ENCODE assay signal across 9 mouse cellular contexts in genomic region chr2:150803035-150803434, GRCm38 (mm10). TPM values are rescaled to one million over a fixed set of nuclear protein-coding genes. Genes with fewer than 3 reads are reported as not detected.
DNase-seq lines count a peak whose midpoint lies in the region; ATAC-seq and TF ChIP-seq lines count a peak whose summit lies in the region.
"Had no signal": no experiment of that assay in that cellular context is flagged by ENCODE, and none has a peak within 500 bp of the region (broad histone marks: within the 10 kb centered on the region; RNA-seq: fewer than 3 reads in every experiment).

No protein-coding gene starts in this region.

- TF ChIP-seq POLR2A in lung, adult 2 months (IDR thresholded peaks at IDR 0.05; ENCODE audit: borderline replicate concordance, extremely low read depth, low read depth, low read length), result no peak

- intact Hi-C loops in gastrocnemius, adult 2 months (cut with DNase I), result loop anchor here (2.0 kb wide), 1 partner anchor 198 kb away; no protein-coding TSS in a partner anchor
- intact Hi-C loops in gastrocnemius, postnatal 14 days (cut with DNase I; ENCODE audit: low total_unique reads), result no loop called here

- no peaks in the 10 kb centered on the region for H3K9me3 ChIP-seq in intestine, embryonic 16.5 days (ENCODE audit: control insufficient read depth, low read length)
- H3K9me3 ChIP-seq: neural tube, embryonic 13.5 days had no signal

- H3K4me2 ChIP-seq in intestine, embryonic 16.5 days (ENCODE audit: low read depth, low read length), result no peak overlapping the region
- H3K4me2 ChIP-seq: neural tube, embryonic 13.5 days had no signal

- peak; percentile 63 for TF ChIP-seq CTCF in gastrocnemius, adult 2 months (IDR thresholded peaks at IDR 0.05)
- TF ChIP-seq CTCF in lung, adult 2 months (IDR thresholded peaks at IDR 0.05; ENCODE audit: insufficient read depth, low read length), result no peak

- H3K4me3 ChIP-seq in gastrocnemius, adult 2 months, result no peak overlapping the region
- no peak overlapping the region for H3K4me3 ChIP-seq in lung, adult 2 months (replicated peaks; ENCODE audit: extremely low read depth, low read depth, low read length)
- no peak overlapping the region for H3K4me3 ChIP-seq in intestine, embryonic 16.5 days (ENCODE audit: low read length)
- H3K4me3 ChIP-seq: neural tube, embryonic 13.5 days had no signal

- DNase-seq in gastrocnemius, adult 2 months, result no peak
- DNase-seq in gastrocnemius, postnatal 14 days, result no peak
- peak; percentile 42 for DNase-seq in lung, postnatal 10 days
- no peak for DNase-seq in lung, adult 2 months
- peak; percentile 53 for DNase-seq in brain, adult 2 months (ENCODE audit: low read depth, low spot score)
- DNase-seq in splenic B cell, adult 2 months (ENCODE audit: low read depth, low spot score), result peak; percentile 65
- DNase-seq in T-cell, adult 2 months (ENCODE audit: low spot score), result no peak

- ATAC-seq in intestine, embryonic 16.5 days, result no peak

- peaks cover 11% of the 10 kb centered on the region for H3K36me3 ChIP-seq in splenic B cell, adult 2 months (ENCODE audit: control insufficient read depth, insufficient read depth, low read length, poor library complexity, severe bottlenecking)
- H3K36me3 ChIP-seq in intestine, embryonic 16.5 days (ENCODE audit: control insufficient read depth, insufficient read depth, low read length), result peaks cover 16% of the 10 kb centered on the region

- WGBS in lung, adult 2 months, result 96% methylated on average over 1 of the region's 1 CpGs
- WGBS in intestine, embryonic 16.5 days, result 95% methylated on average over 1 of the region's 1 CpGs

- H3K27ac ChIP-seq in gastrocnemius, adult 2 months, result no peak overlapping the region
- no peak overlapping the region for H3K27ac ChIP-seq in intestine, embryonic 16.5 days (ENCODE audit: low read length)
- H3K27ac ChIP-seq: neural tube, embryonic 13.5 days had no signal

- no peaks in the 10 kb centered on the region for H3K27me3 ChIP-seq in splenic B cell, adult 2 months (ENCODE audit: control insufficient read depth, insufficient read depth, low read length, poor library complexity, severe bottlenecking)
- H3K27me3 ChIP-seq in intestine, embryonic 16.5 days (replicated peaks; ENCODE audit: control insufficient read depth, insufficient read depth, low read length), result no peaks in the 10 kb centered on the region
- H3K27me3 ChIP-seq: neural tube, embryonic 13.5 days had no signal

- no peaks in the 10 kb centered on the region for H3K4me1 ChIP-seq in lung, adult 2 months (ENCODE audit: control insufficient read depth, insufficient read depth, low read length)
- 0 out of 2 replicates have a peak, but pooled peaks cover under 1% of the 10 kb centered on the region for H3K4me1 ChIP-seq in intestine, embryonic 16.5 days (ENCODE audit: control insufficient read depth, insufficient read depth, low read length)
- H3K4me1 ChIP-seq: neural tube, embryonic 13.5 days had no signal

- H3K9ac ChIP-seq in intestine, embryonic 16.5 days (ENCODE audit: low read depth, low read length), result no peak overlapping the region
- H3K9ac ChIP-seq: neural tube, embryonic 13.5 days had no signal

RNA-seq across cellular contexts. Expression of gene Pygb, which starts 16.5 kb away (rescaled TPM):
- total RNA-seq in gastrocnemius, adult 2 months (2021), result 1 to 10 TPM; 4.9 to 5.5 TPM
- total RNA-seq in gastrocnemius, postnatal 14 days (2021), result 10 to 100 TPM; 10.6 to 12.3 TPM
- polyA plus RNA-seq in lung, adult 2 months (2012; rRNA removed), result 52.1 and 56.4 TPM in 2 replicates
- polyA plus RNA-seq in intestine, embryonic 16.5 days (2015; fragmentation: Nextera tagmentation; extraction: Ambion mirVana), result 78.8 and 81.4 TPM in 2 replicates

RNA-seq across cellular contexts. Expression of gene Entpd6, which starts 54.2 kb away (rescaled TPM):
- 1 to 10 TPM; 7.4 to 8.3 TPM for total RNA-seq in gastrocnemius, adult 2 months (2021)
- 1 to 10 TPM; 5.5 to 6.6 TPM for total RNA-seq in gastrocnemius, postnatal 14 days (2021)
- 13.7 and 14.7 TPM in 2 replicates for polyA plus RNA-seq in lung, adult 2 months (2012; rRNA removed)
- 25.4 and 28.1 TPM in 2 replicates for polyA plus RNA-seq in intestine, embryonic 16.5 days (2015; fragmentation: Nextera tagmentation; extraction: Ambion mirVana)

Comparison
In these comparisons a context has a peak if more than half of its experiments do, and no peak if none do; other contexts are left out.
1. DNase-seq: peak in lung, postnatal 10 days (single experiment), brain, adult 2 months (single experiment) and splenic B cell, adult 2 months (single experiment); none in gastrocnemius, adult 2 months (single experiment), gastrocnemius, postnatal 14 days (single experiment), lung, adult 2 months (single experiment) and T-cell, adult 2 months (single experiment).